Mouse (Mus musculus) hindbrain, embryonic 16.5 days (tissue): Measurements from ENCODE around the gene Nom1. TPM values are rescaled to one million over a fixed set of nuclear protein-coding genes. Genes with fewer than 3 reads are reported as not detected.
"Not testable (repeated sequence)": the region's sequence is repeated elsewhere in the genome, so short reads cannot be mapped to it uniquely, and the experiment has no call there.

Experiments
- ATAC-seq: fragments of 200-750 bp; cut with Nextera tagmentation; 2 replicates; pipeline ENCODE4 v1.8.0; 2017; ENCODE audit warnings: moderate TSS enrichment, moderate library complexity
- H3K27ac ChIP-seq: fragments of 300-500 bp; sonication (generic); 2 replicates; pipeline ENCODE4 v1.5.1; 2014; ENCODE audit warnings: low read depth, mild to moderate bottlenecking, control low read depth, low read length, moderate library complexity
- H3K27me3 ChIP-seq: fragments of 300-500 bp; sonication (generic); replicated peaks from 2 replicates; pipeline ENCODE4 v1.6.1; 2014; ENCODE audit warnings: low read length; ENCODE audit not compliant: control insufficient read depth, insufficient read depth
- H3K36me3 ChIP-seq: fragments of 300-500 bp; sonication (generic); 2 replicates; pipeline ENCODE4 v1.6.1; 2014; ENCODE audit warnings: mild to moderate bottlenecking, low read length, moderate library complexity, mixed read lengths; ENCODE audit not compliant: control insufficient read depth, insufficient read depth
- H3K4me1 ChIP-seq: fragments of 300-500 bp; sonication (generic); 2 replicates; pipeline ENCODE4 v1.6.1; 2014; ENCODE audit warnings: low read depth, low read length; ENCODE audit not compliant: control insufficient read depth, insufficient read depth
- H3K4me2 ChIP-seq: fragments of 300-500 bp; sonication (generic); 2 replicates; pipeline ENCODE4 v1.6.1; 2014; ENCODE audit warnings: mild to moderate bottlenecking, low read length, control low read depth, moderate library complexity
- H3K4me3 ChIP-seq: fragments of 300-500 bp; sonication (generic); 2 replicates; pipeline ENCODE4 v1.5.1; 2014; ENCODE audit warnings: mild to moderate bottlenecking, low read length, control low read depth, moderate library complexity
- H3K9ac ChIP-seq: fragments of 300-500 bp; sonication (generic); 2 replicates; pipeline ENCODE4 v1.6.1; 2014; ENCODE audit warnings: low read depth, mild to moderate bottlenecking, control low read depth, low read length, moderate library complexity
- H3K9me3 ChIP-seq: fragments of 300-500 bp; sonication (generic); 2 replicates; pipeline ENCODE4 v1.6.1; 2014; ENCODE audit warnings: mild to moderate bottlenecking, low read length, moderate library complexity; ENCODE audit not compliant: control insufficient read depth
- WGBS: fragments of 180-500 bp; shearing (Covaris S2); extraction: QIAGEN DNeasy Blood & Tissue Kit; methylation state at CpG from one replicate; pipeline ENCODE4 v1.1.7; 2014; 5-methylcytosine and 5-hydroxymethylcytosine counted together
- polyA plus RNA-seq: library from polyadenylated mRNA; unstranded; fragments of >200 nt; fragmentation: Nextera tagmentation; extraction: Ambion mirVana; gene quantifications from 2 replicates; pipeline ENCODE4 v1.2.1, GENCODE M21; 2015

Gene Nom1
- polyA plus RNA-seq, 1 experiment from 2014 or later, result 18.2 TPM

GRCm38 (mm10) chr5:29435491-29435890, 1.0 kb downstream of the Nom1 start:
- no peaks in the 10 kb centered on the region for H3K9me3 ChIP-seq
- H3K4me1 ChIP-seq, result peaks cover 17% of the 10 kb centered on the region
- no peak for ATAC-seq
- H3K27me3 ChIP-seq, result peaks cover 4% of the 10 kb centered on the region; the same call in 1 of the 2 replicates
- peak overlapping the region; percentile 88 for H3K4me2 ChIP-seq
- 0 out of 2 replicates have a peak overlapping the region, but pooled peaks have one; percentile 16 for H3K9ac ChIP-seq
- peak overlapping the region; percentile 97 for H3K4me3 ChIP-seq
- peaks cover 14% of the 10 kb centered on the region for H3K36me3 ChIP-seq
- WGBS, result 51% methylated on average over 8 of the region's 8 CpGs
- no peak overlapping the region for H3K27ac ChIP-seq

GRCm38 (mm10) chr5:29436728-29437127, 2.3 kb downstream of the Nom1 start:
- H3K4me2 ChIP-seq, ATAC-seq: not testable (repeated sequence)
- peaks cover 17% of the 10 kb centered on the region for H3K36me3 ChIP-seq

GRCm38 (mm10) chr5:29445275-29445674, 10.8 kb downstream of the Nom1 start:
- no peak overlapping the region for H3K9ac ChIP-seq
- 95% methylated on average over 2 of the region's 2 CpGs for WGBS
- no peak overlapping the region for H3K4me3 ChIP-seq
- H3K4me2 ChIP-seq, result no peak overlapping the region
- H3K9me3 ChIP-seq, result no peaks in the 10 kb centered on the region
- no peaks in the 10 kb centered on the region for H3K4me1 ChIP-seq
- ATAC-seq, result no peak
- H3K27me3 ChIP-seq, result no peaks in the 10 kb centered on the region
- peaks cover 62% of the 10 kb centered on the region for H3K36me3 ChIP-seq
- no peak overlapping the region for H3K27ac ChIP-seq

More at GRCm38 (mm10) chr5:29436728-29437127, 2.3 kb downstream of the Nom1 start:
- H3K27me3 ChIP-seq, H3K9me3 ChIP-seq, H3K4me3 ChIP-seq, H3K27ac ChIP-seq, H3K9ac ChIP-seq: not testable (repeated sequence)
- 91% methylated on average over 6 of the region's 6 CpGs for WGBS
- H3K4me1 ChIP-seq, result peaks cover 17% of the 10 kb centered on the region

GRCm38 (mm10) chr5:29452352-29452751, 17.9 kb downstream of the Nom1 start:
- Histone ChIP-seq H3K9me3 (no peaks in the 10 kb centered on the region), H3K27me3 (no peaks in the 10 kb centered on the region), H3K9ac (no peak overlapping the region), H3K36me3 (peaks cover 29% of the 10 kb centered on the region), H3K4me2 (no peak overlapping the region), H3K4me3 (no peak overlapping the region), H3K27ac (no peak overlapping the region), H3K4me1 (no peaks in the 10 kb centered on the region)
- ATAC-seq, result no peak
- WGBS, result 58% methylated on average over 4 of the region's 4 CpGs

GRCm38 (mm10) chr5:29456895-29457656, 22.6 kb downstream of the Nom1 start:
- H3K27ac ChIP-seq, result no peak overlapping the region
- no peaks in the 10 kb centered on the region for H3K27me3 ChIP-seq
- H3K4me2 ChIP-seq, result no peak overlapping the region
- H3K36me3 ChIP-seq, result peaks cover 7% of the 10 kb centered on the region; the same call in 1 of the 2 replicates
- H3K4me3 ChIP-seq, result no peak overlapping the region
- no peaks in the 10 kb centered on the region for H3K4me1 ChIP-seq
- no peak for ATAC-seq
- no peaks in the 10 kb centered on the region for H3K9me3 ChIP-seq
- no peak overlapping the region for H3K9ac ChIP-seq
- 84% methylated on average over 5 of the region's 5 CpGs for WGBS

GRCm38 (mm10) chr5:29462943-29463686, 28.7 kb downstream of the Nom1 start:
- 77% methylated on average over 9 of the region's 9 CpGs for WGBS
- Histone ChIP-seq H3K4me2 (no peak overlapping the region), H3K9ac (no peak overlapping the region), H3K27me3 (peaks cover 24% of the 10 kb centered on the region), H3K4me3 (no peak overlapping the region), H3K27ac (no peak overlapping the region), H3K4me1 (peaks cover 4% of the 10 kb centered on the region), H3K36me3 (no peaks in the 10 kb centered on the region), H3K9me3 (no peaks in the 10 kb centered on the region)
- ATAC-seq, result no peak

- no peak for ATAC-seq
- Histone ChIP-seq H3K9me3 (no peaks in the 10 kb centered on the region), H3K4me3 (peak overlapping the region; percentile 34), H3K36me3 (no peaks in the 10 kb centered on the region), H3K9ac (0 out of 2 replicates have a peak overlapping the region, but pooled peaks have one; percentile 0), H3K4me1 (peaks cover 5% of the 10 kb centered on the region), H3K4me2 (peak overlapping the region; percentile 50), H3K27ac (no peak overlapping the region), H3K27me3 (peaks cover 50% of the 10 kb centered on the region)
- WGBS, result 2% methylated on average over 67 of the region's 67 CpGs
Observed at GRCm38 (mm10) chr5:29467489-29468350, 33.3 kb downstream of the Nom1 start.

GRCm38 (mm10) chr5:29468351-29469065, 34.0 kb downstream of the Nom1 start:
- Histone ChIP-seq H3K27ac (no peak overlapping the region), H3K27me3 (peaks cover 57% of the 10 kb centered on the region), H3K9me3 (no peaks in the 10 kb centered on the region), H3K4me3 (peak overlapping the region; percentile 34), H3K36me3 (no peaks in the 10 kb centered on the region), H3K4me1 (peaks cover 5% of the 10 kb centered on the region), H3K9ac (no peak overlapping the region), H3K4me2 (peak overlapping the region; percentile 50)
- ATAC-seq, result no peak
- 2% methylated on average over 17 of the region's 17 CpGs for WGBS
